Mouse (Mus musculus): ENCODE results near the gene Impg1.

Impg1 gene

GRCm38 (mm10) chr9:80465381-80465780, at the start of gene Impg1:
Gene Impg1 (minus strand): TSS chr9:80465481.
- DNase-seq (ENCODE audit: low read depth, low spot score) = no peak

DNA sequence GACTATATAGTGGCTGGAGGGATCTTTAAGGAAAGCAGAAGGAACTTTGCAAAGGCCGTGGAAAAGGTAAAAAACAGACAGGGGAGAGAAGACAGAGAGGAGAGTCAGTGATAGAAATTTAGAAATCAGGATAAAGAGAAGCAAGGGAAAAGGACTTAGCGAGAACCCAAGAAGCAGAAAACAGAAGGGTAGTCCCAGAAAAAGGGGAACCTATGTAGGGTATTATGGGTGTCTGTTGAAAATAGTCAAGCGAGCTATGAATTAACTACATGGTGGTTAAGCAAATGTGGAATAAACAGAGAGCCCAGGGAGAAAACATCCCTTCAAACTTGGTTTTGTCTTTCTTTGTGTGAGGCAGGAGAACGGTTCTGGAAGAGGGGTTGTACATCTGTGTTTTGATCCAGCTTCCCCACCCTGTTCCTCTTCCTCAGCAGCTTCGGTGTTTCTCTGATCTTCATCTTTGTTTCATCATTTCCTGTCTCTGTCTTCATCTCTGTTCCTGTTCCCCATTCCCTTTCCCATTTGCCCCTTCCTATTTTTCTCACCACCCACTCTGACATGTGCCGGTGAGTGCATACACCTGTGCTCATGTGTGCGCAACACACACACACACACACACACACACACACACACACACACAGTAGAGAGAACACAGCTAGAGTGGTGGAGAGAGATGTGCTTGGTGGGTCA, 44.3 kb upstream of the Impg1 start:
- DNase-seq (ENCODE audit: low read depth, low spot score) = no peak

DNA sequence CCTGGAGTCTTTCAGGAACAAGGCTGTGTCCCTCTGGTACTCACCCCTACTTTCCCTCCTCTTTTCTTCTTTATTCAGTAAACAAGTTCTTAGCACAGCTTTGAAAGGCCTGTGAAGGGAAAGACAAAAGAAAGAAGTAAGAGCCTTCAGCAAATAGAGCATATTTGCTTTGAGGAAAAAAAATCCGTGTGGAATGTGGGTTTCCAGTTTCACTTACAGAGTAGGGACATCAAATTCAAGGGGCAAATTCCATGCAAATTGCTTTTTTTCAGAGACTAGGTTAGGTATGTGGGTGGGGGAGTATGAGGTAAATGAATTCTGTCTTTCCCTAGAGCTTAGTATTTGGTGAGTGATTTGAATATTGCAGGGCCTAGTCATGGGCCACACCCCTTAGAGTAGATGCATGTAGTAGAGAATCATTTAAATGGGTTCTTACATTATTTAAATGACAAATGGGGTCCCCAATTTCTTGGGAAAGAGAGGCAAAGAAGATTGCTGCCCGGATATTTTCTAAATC, 39.3 kb upstream of the Impg1 start:
- DNase-seq (ENCODE audit: low read depth, low spot score) = no peak

- DNase-seq (ENCODE audit: low read depth, low spot score) = no peak
These were observed 26.3 kb upstream of the Impg1 start for GRCm38 (mm10) chr9:80491591-80491990.

- DNase-seq (ENCODE audit: low read depth, low spot score) = no peak
These were observed 4.9 kb downstream of the Impg1 start for GRCm38 (mm10) chr9:80460420-80460819.

DNA sequence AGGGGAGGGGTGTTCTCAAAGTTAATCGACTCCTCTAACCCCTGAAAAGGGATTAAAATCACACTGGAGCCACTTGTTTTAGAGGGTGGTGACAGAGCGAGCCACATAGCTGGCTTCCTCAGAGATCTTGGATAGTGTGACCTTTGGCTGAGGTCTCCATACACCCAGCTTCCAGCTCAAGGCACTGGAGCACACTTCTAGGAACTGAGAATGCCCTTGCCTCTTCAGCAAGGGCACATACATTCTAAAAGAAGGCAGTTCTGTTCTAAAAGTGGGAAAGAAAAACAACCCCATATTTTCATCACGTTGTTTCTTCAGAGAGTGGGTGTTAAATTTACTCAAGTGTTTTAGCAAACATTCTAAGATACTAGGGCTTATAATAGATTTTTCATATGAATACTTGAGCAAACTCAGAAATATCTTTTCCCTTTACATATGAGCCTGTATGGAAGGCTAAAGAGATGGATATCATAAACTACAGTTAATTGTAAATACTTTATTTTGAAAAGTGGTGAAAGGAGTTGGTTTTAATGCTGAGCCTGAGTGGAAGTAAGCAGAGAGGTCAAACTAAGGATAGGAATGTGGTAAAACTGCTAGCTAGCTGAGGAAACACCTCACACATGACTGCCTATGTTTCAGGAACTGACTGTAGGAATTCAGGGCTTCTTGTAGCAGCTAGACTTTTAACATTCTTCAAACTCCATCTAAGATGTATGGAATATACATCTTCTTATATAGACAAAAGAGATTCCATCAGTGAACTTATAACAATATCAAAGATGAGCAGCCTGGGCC, 14.6 kb downstream of the Impg1 start:
- no peak for DNase-seq (ENCODE audit: low read depth, low spot score)

DNA sequence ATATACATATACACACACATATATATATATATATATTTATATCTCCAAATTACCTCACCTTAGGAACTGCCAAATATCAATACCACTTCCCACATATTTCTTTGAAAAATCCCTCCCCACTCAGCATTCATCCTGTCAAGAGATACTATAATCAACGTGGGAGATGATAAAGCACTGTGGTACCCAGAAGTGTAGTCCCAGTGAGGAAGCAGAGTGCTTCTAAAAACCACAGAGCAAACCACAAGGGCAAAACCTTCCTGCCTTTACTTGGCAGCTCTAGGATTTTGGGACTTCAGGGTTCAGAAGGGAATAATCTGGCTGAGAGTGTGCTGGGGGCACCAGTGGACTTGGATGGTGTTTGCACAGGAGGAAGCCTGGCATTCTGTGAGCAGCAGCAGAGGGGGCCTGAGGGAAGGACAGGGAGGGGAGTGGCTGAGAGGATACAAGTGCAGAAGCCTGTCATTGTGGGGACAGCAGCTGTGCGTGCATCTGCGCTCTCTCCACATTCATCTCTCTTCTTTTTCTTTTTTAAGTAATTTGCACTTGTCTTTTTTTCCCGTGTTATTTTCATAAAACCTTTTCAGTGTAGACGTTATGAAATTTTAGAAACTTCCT, 24.1 kb downstream of the Impg1 start:
- DNase-seq (ENCODE audit: low read depth, low spot score) = no peak

GRCm38 (mm10) chr9:80391404-80391803, 73.9 kb downstream of the Impg1 start:
- DNase-seq (ENCODE audit: low read depth, low spot score) = no peak

DNA sequence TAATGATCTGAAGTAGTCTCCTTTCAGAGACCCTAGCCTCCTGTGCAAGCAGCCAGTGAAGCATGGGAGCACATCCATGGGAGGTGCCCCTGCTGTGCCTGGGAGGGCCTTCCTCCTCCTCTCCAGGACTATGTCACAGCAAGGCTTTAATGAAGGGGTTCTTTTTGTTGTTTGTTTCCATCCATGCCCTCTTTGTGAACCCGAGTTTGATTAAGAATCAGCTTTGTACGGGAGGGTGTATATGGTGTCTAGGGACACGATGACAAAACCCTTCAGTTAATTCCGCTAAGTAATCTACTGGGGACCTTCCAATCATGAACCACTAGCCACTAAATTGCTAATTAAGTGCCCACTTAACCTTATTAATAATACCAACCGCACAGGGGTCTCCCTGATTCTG, 74.3 kb downstream of the Impg1 start:
- no peak for DNase-seq (ENCODE audit: low read depth, low spot score)

DNA sequence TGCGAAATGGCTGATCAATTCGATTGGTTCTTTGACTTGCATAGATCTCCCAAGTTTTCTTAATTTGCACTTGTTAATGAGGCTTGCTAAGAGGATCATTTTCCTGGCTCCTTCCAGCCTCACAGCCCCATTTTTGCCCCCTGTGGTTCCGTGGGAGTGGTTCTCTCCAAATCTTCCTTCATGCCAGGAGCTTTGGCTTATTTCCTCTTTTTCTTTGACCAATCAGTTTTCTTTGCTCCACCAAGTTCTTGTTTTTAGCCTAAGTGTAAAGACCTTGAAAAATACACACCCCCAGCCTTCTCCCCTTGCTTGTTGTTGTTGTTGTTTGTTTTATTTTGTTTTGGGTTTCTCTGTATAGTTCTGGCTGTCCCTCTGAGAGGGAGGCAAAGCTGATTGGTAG, 77.4 kb downstream of the Impg1 start:
- DNase-seq (ENCODE audit: low read depth, low spot score) = no peak

- no peak for DNase-seq (ENCODE audit: low read depth, low spot score)
These were observed 78.8 kb downstream of the Impg1 start for GRCm38 (mm10) chr9:80386492-80386891.

DNA sequence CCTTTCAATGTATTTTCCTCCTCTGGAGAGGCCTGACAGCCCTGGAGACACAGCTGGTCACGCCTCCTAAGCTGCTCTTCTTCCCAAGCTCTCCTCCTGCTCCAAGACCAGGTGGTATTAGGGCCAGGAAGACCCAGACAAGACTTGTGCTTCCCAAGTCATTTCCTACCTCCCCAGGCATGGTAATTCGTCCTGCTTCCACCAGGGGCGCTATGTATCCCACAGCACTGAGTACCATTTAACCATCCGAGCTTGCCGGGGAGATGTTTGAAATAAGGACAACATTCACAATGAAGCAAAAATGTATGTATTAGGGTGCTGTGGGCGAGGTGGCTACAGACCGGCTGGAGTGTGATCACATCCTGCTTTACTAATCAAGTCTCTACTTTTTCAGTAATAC, 79.3 kb downstream of the Impg1 start:
- DNase-seq (ENCODE audit: low read depth, low spot score) = peak; percentile 26

GRCm38 (mm10) chr9:80382711-80383110, 82.6 kb downstream of the Impg1 start:
- DNase-seq (ENCODE audit: low read depth, low spot score) = no peak

GRCm38 (mm10) chr9:80380078-80380645, 85.1 kb downstream of the Impg1 start:
- DNase-seq (ENCODE audit: low read depth, low spot score) = no peak

GRCm38 (mm10) chr9:80374100-80374499, 91.2 kb downstream of the Impg1 start:
- no peak for DNase-seq (ENCODE audit: low read depth, low spot score)

DNA sequence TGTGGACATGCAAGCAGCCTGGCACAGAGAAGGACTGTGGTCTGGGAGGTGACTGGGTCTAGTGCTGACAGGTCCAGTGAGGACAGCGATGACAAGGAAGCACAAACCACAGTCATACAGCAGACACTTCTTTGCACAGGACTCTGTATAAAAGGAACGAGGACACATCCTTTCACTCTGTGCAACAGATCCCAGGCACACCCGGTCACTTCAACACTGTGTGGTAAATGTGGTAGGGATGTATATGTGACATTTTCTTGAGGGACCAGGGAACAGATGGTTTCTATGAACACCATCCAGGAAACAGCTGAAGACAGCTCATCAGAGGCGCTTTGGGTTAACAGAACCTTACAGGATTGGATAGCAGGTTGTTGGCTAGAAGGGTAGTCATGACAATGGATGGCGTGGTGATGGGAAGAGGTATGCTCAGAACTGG, 92.0 kb downstream of the Impg1 start:
- DNase-seq (ENCODE audit: low read depth, low spot score) = no peak

- no peak for DNase-seq (ENCODE audit: low read depth, low spot score)
These were observed 96.6 kb downstream of the Impg1 start for GRCm38 (mm10) chr9:80368636-80369035.

- no peak for DNase-seq (ENCODE audit: low read depth, low spot score)
These were observed 97.6 kb downstream of the Impg1 start for GRCm38 (mm10) chr9:80367520-80368204.

- no peak for DNase-seq (ENCODE audit: low read depth, low spot score)
These were observed 105.2 kb downstream of the Impg1 start for GRCm38 (mm10) chr9:80360063-80360462.

DNA sequence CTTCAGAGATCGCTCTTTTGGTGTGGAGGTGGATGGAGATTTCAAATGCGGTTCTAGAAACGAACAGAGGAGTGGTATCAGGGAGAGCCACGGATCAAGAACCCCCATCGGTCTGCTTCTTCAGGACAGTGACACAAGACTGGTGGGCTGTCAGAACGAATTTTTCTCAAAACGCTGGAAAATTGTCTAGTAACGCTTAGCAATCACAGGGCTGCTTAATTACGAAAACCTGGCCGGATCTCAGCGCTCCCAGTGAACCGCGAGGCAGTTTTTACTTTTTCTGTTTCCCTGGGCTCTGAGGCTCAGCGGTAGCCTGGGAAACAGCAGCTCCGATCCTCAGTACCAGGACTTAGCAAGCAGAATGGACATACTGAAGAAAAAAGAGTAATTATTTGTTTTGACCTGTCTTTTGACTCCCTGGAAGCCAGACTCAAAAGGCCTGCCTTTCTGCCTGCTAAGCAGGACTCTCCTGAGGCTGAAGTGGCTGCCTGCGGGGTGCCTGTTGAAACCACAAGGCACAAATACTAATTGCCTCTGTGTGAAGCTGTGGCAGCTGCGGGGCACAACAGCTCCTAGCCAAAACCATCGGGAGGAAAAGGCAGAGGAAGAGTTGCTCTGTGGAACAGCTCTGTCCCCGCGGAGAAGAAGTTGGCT, 113.5 kb downstream of the Impg1 start:
- no peak for DNase-seq (ENCODE audit: low read depth, low spot score)

DNA sequence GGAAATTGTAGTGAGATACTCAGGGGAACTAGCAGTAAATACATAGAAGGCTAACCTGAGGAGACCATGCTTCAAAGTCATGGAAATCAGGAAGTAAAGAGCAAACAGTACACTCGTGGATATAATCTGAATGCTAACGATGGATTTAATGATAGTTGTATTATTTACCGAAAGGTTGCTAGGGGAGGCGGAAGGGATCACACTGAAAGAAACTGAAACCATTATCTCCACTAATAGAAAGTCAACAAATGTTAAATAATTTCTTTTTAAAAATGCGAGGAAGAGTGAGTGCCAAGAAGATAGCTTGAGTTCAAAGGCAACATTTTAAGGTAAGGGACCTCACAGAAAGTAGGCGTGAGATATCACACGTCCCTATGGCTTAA, 114.0 kb downstream of the Impg1 start:
- no peak for DNase-seq (ENCODE audit: low read depth, low spot score)
